Mouse (Mus musculus): ENCODE results near the gene Inka2.

GRCm38 (mm10) chr3:105705561-105705960, 1.2 kb downstream of the Inka2 start:
- TF ChIP-seq CTCF (IDR thresholded peaks at IDR 0.05; ENCODE audit: low read depth) (no peak), EP300 (IDR thresholded peaks at IDR 0.05; ENCODE audit: low read depth) (no peak)

All from liver, postnatal 0 days (tissue).